Mouse (Mus musculus): ENCODE data around the gene Glis1. TPM values are rescaled to one million over a fixed set of nuclear protein-coding genes. Genes with fewer than 3 reads are reported as not detected.

Gene Glis1
- polyA plus RNA-seq, 1 experiment from 2014 or later, result 2.5 TPM

Small RNA genes within 50 kb of the gene (microRNA-seq; reads per million reads assigned to microRNA genes)
- gene Gm24804, result not detected

Other genes starting within 250 kb of the Glis1 start
- not detected in 2 replicates for gene Ldlrad1, start 225.4 kb upstream of the Glis1 start, polyA plus RNA-seq (2015; fragmentation: Nextera tagmentation; extraction: Ambion mirVana)
- gene Lrrc42, start 181.1 kb upstream of the Glis1 start, polyA plus RNA-seq (2015; fragmentation: Nextera tagmentation; extraction: Ambion mirVana), result 48.2 and 52.9 TPM in 2 replicates
- 30.7 and 34.5 TPM in 2 replicates for gene Hspb11, start 181.0 kb upstream of the Glis1 start, polyA plus RNA-seq (2015; fragmentation: Nextera tagmentation; extraction: Ambion mirVana)
- gene Dio1, start 127.4 kb upstream of the Glis1 start, polyA plus RNA-seq (2015; fragmentation: Nextera tagmentation; extraction: Ambion mirVana), result not detected in 2 replicates
- 51.7 and 56.2 TPM in 2 replicates for gene Yipf1, start 120.2 kb upstream of the Glis1 start, polyA plus RNA-seq (2015; fragmentation: Nextera tagmentation; extraction: Ambion mirVana)
- gene Ndc1, start 66.8 kb upstream of the Glis1 start, polyA plus RNA-seq (2015; fragmentation: Nextera tagmentation; extraction: Ambion mirVana), result 18.4 and 20.0 TPM in 2 replicates
- gene Dmrtb1, start 249.6 kb downstream of the Glis1 start, polyA plus RNA-seq (2015; fragmentation: Nextera tagmentation; extraction: Ambion mirVana), result 52.0 and 58.2 TPM in 2 replicates

All from midbrain, embryonic 15.5 days (tissue).